Mouse (Mus musculus): ENCODE measurements around the gene Ptpn6. TPM values are rescaled to one million over a fixed set of nuclear protein-coding genes. Genes with fewer than 3 reads are reported as not detected.
"Not testable (repeated sequence)": the region's sequence is repeated elsewhere in the genome, so short reads cannot be mapped to it uniquely, and the experiment has no call there.

Gene Ptpn6
- total RNA-seq, 2 experiments from 2014 or later, result 3.6 to 4.0 TPM

- DNase-seq (ENCODE audit: low spot score in 2 of 2), result no peak
- intact Hi-C loops (cut with DNase I), result no loop called here
Observed at GRCm38 (mm10) chr6:124708289-124708889, 30.1 kb downstream of the Ptpn6 start.

DNA sequence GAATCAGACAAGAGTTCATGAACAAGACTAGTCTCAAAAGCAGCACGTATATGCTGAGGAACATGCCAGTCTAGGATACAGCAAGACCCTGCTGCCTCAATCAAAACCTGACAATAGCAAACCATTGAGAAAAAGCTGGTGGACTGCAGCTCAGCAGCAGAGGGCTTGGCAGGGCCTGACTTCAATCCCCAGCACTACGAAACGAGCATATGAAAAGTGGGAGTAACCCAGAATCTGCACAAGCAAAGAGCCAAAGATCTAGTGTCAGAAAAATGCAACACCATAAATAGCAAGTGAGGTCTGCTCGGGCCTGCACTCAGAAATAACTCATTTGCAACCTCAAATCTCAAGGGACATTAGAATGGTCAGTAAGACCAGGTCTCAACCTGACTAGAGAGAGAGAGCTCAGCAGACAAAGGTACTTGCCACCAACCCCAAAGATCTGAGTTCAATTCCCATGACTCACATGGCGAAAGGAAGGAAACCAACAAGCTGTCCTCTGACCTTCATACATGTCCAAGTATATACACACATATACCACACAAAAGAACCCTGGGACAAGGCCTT is 32.4 kb downstream of the Ptpn6 start:
- intact Hi-C loops (cut with DNase I), result no loop called here
- no peak for DNase-seq (ENCODE audit: low spot score in 2 of 2)

- intact Hi-C loops (cut with DNase I), result loop anchor here (5.0 kb wide), 1 partner anchor 38 kb away; the partner anchor contains the start of gene Grcc10
- DNase-seq (ENCODE audit: low spot score in 2 of 2), result no peak
Observed at GRCm38 (mm10) chr6:124704417-124704816, 34.1 kb downstream of the Ptpn6 start.

- no peak for DNase-seq (ENCODE audit: low spot score in 2 of 2)
- intact Hi-C loops (cut with DNase I), result loop anchor here (2.0 to 5.0 kb wide), 2 partner anchors 39 to 41 kb away; partner anchors contain the start of genes Grcc10 and Lpcat3
Observed at GRCm38 (mm10) chr6:124703789-124704188, 34.7 kb downstream of the Ptpn6 start.

- intact Hi-C loops (cut with DNase I), result loop anchor here (2.0 to 5.0 kb wide), 2 partner anchors 40 kb away; partner anchors contain the start of genes Grcc10 and Lpcat3
- DNase-seq (ENCODE audit: low spot score in 2 of 2), result peak; percentile 80 to 81
Observed at GRCm38 (mm10) chr6:124702784-124703103, 35.8 kb downstream of the Ptpn6 start.

GRCm38 (mm10) chr6:124702102-124702783 is 36.3 kb downstream of the Ptpn6 start:
- no peak for DNase-seq (ENCODE audit: low spot score in 2 of 2)
- intact Hi-C loops (cut with DNase I), result loop anchor here (2.0 to 5.0 kb wide), 2 partner anchors 39 to 40 kb away; partner anchors contain the start of genes Grcc10 and Lpcat3

- peak in 1 of 2 experiments; percentile 38 for DNase-seq (ENCODE audit: low spot score in 2 of 2)
- intact Hi-C loops (cut with DNase I), result loop anchor here (5.0 kb wide), 1 partner anchor 41 kb away; the partner anchor contains the start of gene Grcc10
Observed at GRCm38 (mm10) chr6:124701338-124701737, 37.2 kb downstream of the Ptpn6 start.

- intact Hi-C loops (cut with DNase I), result loop anchor here (5.0 kb wide), 1 partner anchor 42 kb away; the partner anchor contains the start of gene Grcc10
- DNase-seq (ENCODE audit: low spot score in 2 of 2), result peak; percentile 35 to 68
Observed at GRCm38 (mm10) chr6:124699962-124700610, 38.4 kb downstream of the Ptpn6 start.

DNA sequence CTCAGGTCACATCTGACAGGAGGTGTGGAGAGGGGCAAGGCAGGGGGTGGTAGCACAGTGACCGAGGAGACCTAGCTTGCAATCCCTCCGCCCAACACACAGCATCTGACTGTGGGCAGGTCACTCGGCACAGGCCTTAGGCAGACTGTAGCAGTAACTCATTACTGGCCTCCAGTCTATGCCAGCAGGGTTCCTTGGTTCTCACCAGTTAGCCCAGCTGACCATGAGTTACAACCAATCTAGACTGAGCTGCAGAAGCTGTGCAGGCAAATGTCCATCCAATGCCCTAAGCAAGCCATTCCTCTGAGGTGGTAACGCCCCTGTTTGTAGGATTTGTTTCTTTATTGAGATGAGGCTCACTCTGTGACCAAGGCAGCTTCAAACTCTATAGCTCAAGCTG is 39.1 kb downstream of the Ptpn6 start:
- intact Hi-C loops (cut with DNase I), result no loop called here

GRCm38 (mm10) chr6:124698751-124699150 is 39.8 kb downstream of the Ptpn6 start:
- no peak for DNase-seq (ENCODE audit: low spot score in 2 of 2)
- intact Hi-C loops (cut with DNase I), result no loop called here

More for the DNA sequence above, 39.1 kb downstream of the Ptpn6 start:
- no peak for DNase-seq (ENCODE audit: low spot score in 2 of 2)

DNA sequence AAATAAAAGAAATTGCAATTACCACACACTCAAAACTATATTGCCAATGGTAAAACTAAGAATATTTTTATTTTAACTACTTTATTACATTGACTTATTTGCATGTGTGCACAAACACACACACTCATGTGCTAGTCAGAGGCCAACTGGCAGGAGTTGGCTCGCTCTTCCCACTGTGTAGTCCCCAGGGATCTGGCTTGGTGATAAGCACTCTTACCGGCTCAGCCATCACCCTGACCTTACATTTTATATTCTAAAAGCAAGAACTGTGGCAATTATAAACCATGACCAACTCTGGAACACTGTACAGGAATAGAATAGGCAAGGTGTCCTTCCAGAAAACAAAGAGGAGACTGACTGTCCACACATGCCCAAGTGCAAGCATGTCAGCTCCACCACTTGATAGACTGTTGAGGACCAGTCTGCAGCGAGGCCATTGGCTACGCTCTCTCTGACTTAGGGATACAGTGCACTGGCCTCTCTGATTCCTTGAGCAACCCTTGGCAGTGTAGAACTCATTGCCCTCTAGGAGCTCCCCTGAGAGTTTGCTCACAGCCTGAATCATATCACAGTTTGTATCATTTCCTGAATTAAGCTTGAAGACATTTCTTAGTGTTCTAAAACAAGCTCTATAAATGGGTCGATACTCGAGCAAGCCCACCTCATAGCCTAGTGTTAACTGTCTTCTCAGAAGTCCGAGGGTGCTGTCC is 41.9 kb downstream of the Ptpn6 start:
- no peak for DNase-seq (ENCODE audit: low spot score in 2 of 2)
- intact Hi-C loops (cut with DNase I), result no loop called here

DNA sequence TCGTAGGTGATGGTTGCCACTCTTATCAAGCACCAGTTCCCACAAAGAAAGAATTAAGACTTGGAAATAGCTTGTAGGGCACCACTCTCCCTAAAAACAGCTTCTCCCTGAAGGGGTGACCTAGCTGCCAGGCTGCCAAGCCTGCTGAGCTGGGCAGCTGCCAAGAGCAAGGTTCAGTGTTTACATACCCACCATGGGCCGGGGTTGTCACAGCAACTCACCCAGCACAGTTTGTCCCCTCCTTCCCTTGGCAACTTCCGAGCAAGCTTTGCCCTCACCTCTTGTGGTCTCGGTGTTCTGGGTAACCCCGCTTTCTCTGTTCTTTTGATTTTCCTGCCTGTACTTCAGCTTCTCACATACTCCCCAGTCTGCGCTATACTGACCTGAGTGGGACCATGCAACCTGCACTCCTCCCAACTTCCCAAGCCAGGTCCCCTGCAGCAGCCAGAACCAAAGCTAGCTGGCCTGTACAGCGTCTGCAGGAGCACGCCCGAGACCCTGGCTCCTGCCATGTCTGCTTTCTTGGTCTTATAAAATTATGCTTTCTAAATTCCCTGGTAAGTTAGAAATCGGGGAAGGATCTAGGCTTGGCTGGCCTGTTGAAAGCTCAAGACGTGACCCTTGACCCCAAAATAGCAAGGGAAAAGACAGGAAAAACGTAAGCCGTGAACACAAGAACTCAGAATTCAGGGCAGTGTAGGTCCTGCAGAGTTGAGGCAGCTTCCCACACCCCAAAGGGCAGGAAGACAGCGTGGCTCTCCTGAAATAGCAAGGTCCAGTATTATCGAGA is 44.2 kb downstream of the Ptpn6 start:
- peak; percentile 69 to 74 for DNase-seq (ENCODE audit: low spot score in 2 of 2)
- intact Hi-C loops (cut with DNase I), result no loop called here

DNA sequence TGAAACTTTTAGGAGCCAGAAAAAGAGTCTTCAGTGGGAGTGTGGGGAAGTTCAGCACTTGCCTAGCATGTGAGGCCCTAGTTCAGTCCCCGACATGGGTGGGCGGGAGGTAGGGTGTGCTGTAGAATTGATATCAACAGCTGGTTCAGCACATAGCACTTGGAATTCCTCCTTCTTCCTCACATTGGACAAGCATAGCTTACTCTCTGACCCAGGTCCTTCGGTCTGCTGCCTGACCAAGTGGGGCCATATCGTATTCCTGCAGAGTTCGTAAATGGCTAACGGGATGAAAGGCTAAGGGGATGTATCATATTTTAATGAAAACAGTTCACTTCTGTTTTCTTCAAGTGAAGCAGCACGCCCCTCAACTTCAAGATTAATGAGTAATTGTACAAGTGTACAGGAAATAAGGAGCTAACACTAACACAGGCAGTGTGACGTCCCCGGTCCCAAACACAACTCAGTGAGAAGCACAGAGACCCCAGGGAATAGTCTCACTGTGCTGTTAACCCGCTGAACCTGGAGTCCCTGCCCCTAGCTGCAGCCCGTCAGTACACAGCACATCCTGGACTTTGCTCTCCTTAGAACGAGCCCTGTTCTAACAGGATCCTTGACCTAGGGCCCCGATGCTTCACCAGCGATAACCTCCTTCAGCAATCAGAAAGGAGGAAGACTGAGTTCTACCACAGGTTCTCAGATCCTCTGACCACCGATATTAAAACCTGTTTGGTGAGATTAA is 45.1 kb downstream of the Ptpn6 start:
- intact Hi-C loops (cut with DNase I), result no loop called here
- no peak for DNase-seq (ENCODE audit: low spot score in 2 of 2)

GRCm38 (mm10) chr6:124690517-124690916 is 48.0 kb downstream of the Ptpn6 start:
- intact Hi-C loops (cut with DNase I), result no loop called here
- DNase-seq (ENCODE audit: low spot score in 2 of 2), result no peak

GRCm38 (mm10) chr6:124689011-124689410 is 49.5 kb downstream of the Ptpn6 start:
- no peak for DNase-seq (ENCODE audit: low spot score in 2 of 2)
- intact Hi-C loops (cut with DNase I), result no loop called here

- no peak for DNase-seq (ENCODE audit: low spot score in 2 of 2)
- intact Hi-C loops (cut with DNase I), result no loop called here
Observed at GRCm38 (mm10) chr6:124688151-124688758, 50.3 kb downstream of the Ptpn6 start.

GRCm38 (mm10) chr6:124686644-124687043 is 51.9 kb downstream of the Ptpn6 start:
- DNase-seq (ENCODE audit: low spot score in 2 of 2); intact Hi-C loops (cut with DNase I): not testable (repeated sequence)

All from left cerebral cortex, postnatal 14 days (tissue).